Mouse (Mus musculus) left cerebral cortex, postnatal 36 days (tissue): ENCODE measurements at regions not wholly inside any gene's neighbourhood (a gene's known extent, or its start where the extent isn't known, plus 50 kb on each side); places are given as distances from the start of the nearest gene placed in this dataset.

ENCODE experiments used
- DNase-seq, 2 experiments: peaks; one replicate each; pipeline ENCODE4 v3.0.0; 2021 to 2022; ENCODE audit warnings: low spot score in 2 of 2, mixed read lengths in 1 of 2
- intact Hi-C: fragments of 180-260 bp; cut with DNase I; formaldehyde crosslinking; loops from one replicate; pipeline ENCODE4 v1.15.1; 2025

- intact Hi-C loops = no loop called here
- no peak for DNase-seq
These were observed 201.8 kb downstream of the Gm26897 start for GRCm38 (mm10) chr5:111935381-111936134.

- DNase-seq = no peak
- intact Hi-C loops = no loop called here
These were observed 208.1 kb downstream of the Gm26897 start for GRCm38 (mm10) chr5:111941831-111942230.

- DNase-seq = no peak
These were observed 209.1 kb downstream of the Gm26897 start for GRCm38 (mm10) chr5:111942792-111943191.

DNA sequence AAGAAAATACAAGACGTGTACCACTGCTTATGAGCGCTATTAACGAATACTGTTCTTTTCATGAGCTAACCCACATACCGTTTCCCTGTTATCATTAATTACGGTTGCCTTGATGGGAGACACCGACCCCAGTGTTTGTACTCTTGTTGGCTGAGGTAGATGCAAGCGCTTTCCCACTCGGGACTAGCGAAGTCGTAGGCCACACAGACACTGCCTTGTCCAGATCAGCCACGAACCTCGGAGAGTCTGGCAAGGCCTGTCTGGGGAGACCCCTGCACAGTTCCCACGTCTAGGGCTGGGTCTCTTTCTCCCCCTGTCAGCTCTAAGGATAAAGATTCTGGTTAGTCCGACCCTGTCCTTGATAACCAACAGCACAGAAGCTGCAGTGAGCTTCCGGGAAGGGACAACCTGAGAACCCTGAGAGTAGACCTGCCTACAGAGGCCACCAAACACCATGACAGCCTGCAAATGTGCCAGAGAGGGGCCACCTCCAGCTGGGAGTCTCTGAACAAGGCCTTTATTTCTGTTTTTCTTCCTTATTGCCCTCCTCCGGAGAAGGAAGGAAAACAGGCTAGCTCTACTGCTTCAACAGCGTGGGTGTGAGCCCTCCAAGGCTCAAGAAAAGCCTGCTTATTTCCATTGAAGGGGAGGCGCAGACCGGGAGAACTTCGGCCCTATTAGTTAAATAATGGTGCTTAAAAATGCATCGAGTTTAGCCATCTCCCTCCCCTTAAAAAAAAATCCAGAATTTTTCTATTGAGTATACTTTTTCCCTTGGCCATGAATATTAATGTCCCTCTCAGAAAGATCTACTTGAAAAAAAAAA, 209.8 kb downstream of the Gm26897 start:
- no peak for DNase-seq
- intact Hi-C loops = no loop called here

More at GRCm38 (mm10) chr5:111942792-111943191, 209.1 kb downstream of the Gm26897 start:
- intact Hi-C loops = no loop called here

GRCm38 (mm10) chr5:111944273-111944971, 210.7 kb downstream of the Gm26897 start:
- DNase-seq = no peak
- intact Hi-C loops = no loop called here

DNA sequence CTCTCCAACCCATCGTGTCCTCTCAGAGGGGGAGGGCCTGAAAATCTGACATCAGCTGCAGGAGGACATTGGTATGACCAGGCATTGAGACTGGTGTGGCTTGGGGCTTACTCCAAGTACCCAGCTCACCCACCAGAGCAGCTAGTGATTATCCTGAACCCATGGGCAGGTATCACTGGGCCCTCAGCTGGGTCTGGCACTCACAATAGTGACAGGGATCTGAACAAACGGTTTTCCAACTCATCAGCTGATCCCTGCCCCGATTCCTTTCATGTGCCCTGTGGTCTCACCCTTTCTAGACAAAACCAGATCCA, 211.2 kb downstream of the Gm26897 start:
- intact Hi-C loops = no loop called here

DNA sequence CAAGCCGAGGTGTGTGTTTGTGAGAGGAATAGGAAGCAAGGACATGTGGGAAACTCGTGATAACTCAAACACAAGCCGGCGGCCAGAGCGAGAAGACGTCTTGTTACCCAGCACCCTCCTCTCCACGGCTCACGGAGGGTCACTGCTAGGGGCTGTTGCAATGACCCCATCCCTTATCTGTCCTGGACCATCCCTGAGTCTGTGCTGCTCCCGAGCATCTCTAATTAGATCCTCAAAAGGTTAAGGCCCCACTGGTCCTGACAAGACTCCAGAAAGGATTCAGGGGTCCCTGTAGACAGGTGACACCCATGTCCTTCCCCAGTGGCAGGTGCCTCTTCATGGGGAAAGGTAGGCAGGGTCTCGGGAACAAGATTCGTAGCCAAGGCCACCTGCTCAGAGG, 212.6 kb downstream of the Gm26897 start:
- DNase-seq = no peak
- intact Hi-C loops = no loop called here

More for the DNA sequence above, 211.2 kb downstream of the Gm26897 start:
- DNase-seq = no peak

DNA sequence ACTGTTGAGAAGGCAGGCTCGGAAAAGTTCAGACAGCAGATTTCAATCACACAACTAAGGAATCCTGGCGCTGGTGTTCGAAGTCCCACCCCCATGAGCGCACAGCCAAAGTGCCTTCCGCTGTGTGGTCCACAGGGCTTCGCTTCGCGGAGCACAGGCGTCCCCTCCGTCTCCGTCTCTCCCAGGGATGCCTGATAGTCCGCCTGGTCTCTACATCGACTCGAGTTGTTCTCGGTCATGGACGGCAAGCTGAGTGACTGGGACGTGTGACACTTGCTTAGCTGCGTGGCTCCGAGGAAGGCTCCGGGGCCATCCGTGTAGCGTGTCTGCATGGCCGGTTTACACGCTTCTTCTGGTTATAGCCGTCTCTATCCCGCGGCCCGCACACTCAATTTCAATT, 224.0 kb downstream of the Gm26897 start:
- intact Hi-C loops = no loop called here

DNA sequence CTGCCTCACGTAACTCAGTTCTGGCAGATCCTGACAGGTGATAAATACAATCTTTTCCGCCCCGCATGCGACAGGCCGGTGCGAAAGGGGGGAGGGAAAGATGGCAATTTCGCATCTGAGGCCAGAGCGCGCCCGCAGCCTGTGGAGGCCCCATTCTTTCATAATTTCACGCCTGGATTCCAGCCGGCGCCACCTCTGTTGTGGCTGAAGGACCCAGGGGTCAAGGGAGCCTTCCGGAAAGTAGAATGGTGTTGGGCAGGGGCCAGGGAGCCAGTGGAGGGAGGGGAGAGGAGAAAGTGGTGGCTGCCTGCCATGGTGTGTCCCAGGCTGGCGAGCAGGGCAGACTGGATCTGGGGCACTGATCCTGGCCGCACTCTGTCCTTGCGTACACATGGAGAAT, 224.5 kb downstream of the Gm26897 start:
- intact Hi-C loops = no loop called here
- no peak for DNase-seq

More for the DNA sequence above, 224.0 kb downstream of the Gm26897 start:
- DNase-seq = no peak

DNA sequence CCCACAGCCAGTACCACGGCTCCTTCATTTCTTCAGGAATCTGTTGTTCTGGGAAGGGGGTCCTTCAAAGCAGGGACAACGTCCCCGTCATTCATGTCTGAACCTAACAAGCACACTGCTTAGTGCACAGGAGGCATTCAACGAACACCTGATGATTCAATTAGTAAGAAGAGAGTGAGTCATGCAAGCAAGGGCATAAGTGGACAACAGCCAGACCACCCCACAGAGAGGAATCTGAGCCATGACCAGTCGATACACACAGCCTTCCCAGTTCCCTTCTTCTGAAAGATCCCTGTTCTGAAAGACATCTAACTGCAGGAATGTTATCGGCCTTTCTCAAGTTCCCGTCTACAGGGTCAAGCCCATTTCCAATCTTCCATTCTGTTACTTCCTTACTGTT, 231.6 kb downstream of the Gm26897 start:
- intact Hi-C loops = no loop called here
- DNase-seq = no peak

DNA sequence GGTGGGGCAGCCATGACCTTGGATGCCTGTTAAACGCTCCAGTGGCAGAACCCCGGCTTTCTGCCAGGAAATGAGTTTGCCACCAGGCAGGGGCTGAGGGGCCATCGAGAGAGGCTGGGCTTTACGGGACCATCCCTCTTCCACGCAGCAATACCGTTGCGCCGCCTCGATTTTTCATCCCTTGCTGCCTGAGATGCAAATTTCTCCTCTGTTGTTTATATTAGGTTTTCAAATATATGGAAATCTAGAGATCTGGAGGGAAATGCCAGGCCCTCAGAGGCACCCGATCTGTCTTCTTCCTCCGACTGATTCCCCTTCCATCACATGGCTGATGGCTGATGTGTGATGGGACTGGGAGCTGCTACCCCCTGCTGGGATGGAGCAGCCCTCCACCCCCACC, 234.4 kb downstream of the Gm26897 start:
- intact Hi-C loops = no loop called here
- DNase-seq = no peak

GRCm38 (mm10) chr5:111968701-111969100, 235.0 kb downstream of the Gm26897 start:
- intact Hi-C loops = no loop called here
- no peak for DNase-seq

- intact Hi-C loops = no loop called here
- no peak for DNase-seq
These were observed 237.5 kb downstream of the Gm26897 start for GRCm38 (mm10) chr5:111971193-111971592.

- intact Hi-C loops = no loop called here
- DNase-seq = no peak
These were observed 238.2 kb downstream of the Gm26897 start for GRCm38 (mm10) chr5:111971952-111972351.

GRCm38 (mm10) chr5:111975686-111976085, 242.0 kb downstream of the Gm26897 start:
- intact Hi-C loops = no loop called here
- no peak for DNase-seq

DNA sequence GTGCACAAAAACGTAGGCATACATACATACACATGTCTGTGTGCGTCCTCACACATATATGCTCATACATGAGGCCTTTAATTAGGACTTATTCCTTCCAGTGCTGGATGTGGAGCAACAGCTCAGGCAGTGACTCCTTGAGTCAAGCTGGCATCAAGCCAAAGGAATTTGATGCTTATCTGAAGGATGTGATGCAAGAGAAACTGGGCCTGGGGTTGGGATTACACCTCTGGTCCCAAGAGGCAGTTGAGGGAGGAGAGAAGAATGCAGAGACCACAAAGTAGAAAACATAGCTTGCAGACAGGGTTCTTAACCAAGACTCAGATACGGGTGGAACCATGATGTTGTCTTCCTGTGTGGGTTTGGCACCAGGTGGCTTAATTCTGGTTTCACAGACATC, 245.9 kb downstream of the Gm26897 start:
- no peak for DNase-seq
- intact Hi-C loops = no loop called here

DNA sequence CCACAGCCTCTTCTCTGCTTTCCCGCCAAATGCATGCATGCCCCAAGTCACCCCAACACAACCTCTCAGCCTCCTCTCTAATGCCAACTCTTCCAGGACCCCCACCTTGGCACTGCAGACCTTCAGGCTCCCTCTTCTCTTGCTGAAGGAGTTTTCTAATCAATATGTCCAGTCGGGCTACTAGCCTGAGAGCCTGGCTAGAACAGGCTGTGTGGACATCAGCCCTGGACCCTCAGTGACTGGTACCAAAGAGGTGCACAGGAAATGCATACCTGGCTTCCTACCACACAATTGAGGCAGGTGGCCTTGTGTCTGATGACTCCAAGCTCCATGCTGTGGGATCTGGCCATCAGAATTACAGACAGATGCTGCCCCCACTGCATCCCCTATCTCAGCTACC, 248.4 kb downstream of the Gm26897 start:
- no peak for DNase-seq
- intact Hi-C loops = no loop called here

DNA sequence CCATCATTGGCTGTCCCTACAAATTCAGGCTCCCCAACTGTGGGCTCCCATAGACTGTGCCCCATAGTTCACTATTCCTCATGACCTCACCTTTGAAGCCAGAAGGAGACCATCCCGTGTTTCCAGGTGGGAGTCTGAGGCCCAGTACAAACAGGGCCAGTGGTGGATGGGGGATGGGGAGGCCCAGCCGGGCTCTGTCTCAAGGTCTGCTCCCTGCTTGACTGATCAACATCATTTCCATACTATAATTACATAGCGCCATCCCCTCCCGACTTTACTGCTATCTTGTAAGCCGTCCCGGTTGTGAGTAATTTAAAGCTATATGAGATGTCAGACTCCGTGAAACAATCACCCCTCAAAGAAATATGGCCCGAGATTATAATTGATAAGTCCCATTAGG, 252.3 kb downstream of the Gm26897 start:
- no peak for DNase-seq
- intact Hi-C loops = no loop called here

DNA sequence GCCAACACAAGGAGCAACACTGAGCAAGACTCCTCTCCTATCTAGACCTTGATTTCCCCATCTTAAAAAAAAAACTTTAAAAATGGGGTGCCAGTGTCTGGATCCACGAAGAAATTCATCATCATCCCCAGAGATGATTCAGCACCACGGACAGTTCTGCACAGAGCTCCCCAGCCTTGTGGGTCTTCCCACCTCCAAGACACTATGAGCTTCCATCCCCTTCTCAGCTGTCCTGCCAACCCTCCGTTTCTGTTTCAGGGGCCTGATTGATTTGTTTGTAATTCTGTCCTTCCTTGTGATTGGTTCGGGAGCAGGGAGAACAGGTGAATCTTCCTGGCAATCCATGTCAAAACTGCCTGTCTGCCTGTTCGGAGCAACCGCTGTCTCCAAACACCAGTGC, 253.3 kb downstream of the Gm26897 start:
- intact Hi-C loops = no loop called here
- DNase-seq = no peak

GRCm38 (mm10) chr5:111991805-111992204, 258.1 kb downstream of the Gm26897 start:
- DNase-seq = no peak
- intact Hi-C loops = no loop called here

- intact Hi-C loops = no loop called here
- no peak for DNase-seq
These were observed 259.1 kb downstream of the Cryba4 start for GRCm38 (mm10) chr5:111993221-111993620.
